Mouse (Mus musculus) cerebellum, adult 18-20 months (tissue): ENCODE results near the gene Col15a1.

Source experiments
- DNase-seq, 2 experiments: peaks; one replicate each; pipeline ENCODE4 v3.0.0; 2021

The Col15a1 gene

GRCm38 (mm10) chr4:47207969-47208420 lies at the start of gene Col15a1:
Gene Col15a1 (plus strand): TSS chr4:47208161.
- no peak for DNase-seq

- no peak for DNase-seq
Measured at GRCm38 (mm10) chr4:47161103-47161755, 46.7 kb upstream of the Col15a1 start.

- no peak for DNase-seq
Measured at GRCm38 (mm10) chr4:47161756-47162587, 46.0 kb upstream of the Col15a1 start.

- DNase-seq: no peak
Measured at GRCm38 (mm10) chr4:47172314-47172713, 35.6 kb upstream of the Col15a1 start.

- no peak for DNase-seq
Measured at GRCm38 (mm10) chr4:47177101-47177500, 30.9 kb upstream of the Col15a1 start.

- no peak for DNase-seq
Measured at GRCm38 (mm10) chr4:47178261-47178961, 29.6 kb upstream of the Col15a1 start.

- DNase-seq: no peak
Measured at GRCm38 (mm10) chr4:47179535-47179934, 28.4 kb upstream of the Col15a1 start.

GRCm38 (mm10) chr4:47184058-47184661 lies 23.8 kb upstream of the Col15a1 start:
- no peak for DNase-seq

GRCm38 (mm10) chr4:47186514-47186913 lies 21.4 kb upstream of the Col15a1 start:
- no peak for DNase-seq

GRCm38 (mm10) chr4:47196173-47196572 lies 11.8 kb upstream of the Col15a1 start:
- no peak for DNase-seq

- DNase-seq: no peak
Measured at GRCm38 (mm10) chr4:47203643-47204042, 4.3 kb upstream of the Col15a1 start.

GRCm38 (mm10) chr4:47205846-47206245 lies 2.1 kb upstream of the Col15a1 start:
- DNase-seq: no peak

GRCm38 (mm10) chr4:47208421-47208991 lies 545 bp downstream of the Col15a1 start:
- DNase-seq: no peak

GRCm38 (mm10) chr4:47209466-47209865 lies 1.5 kb downstream of the Col15a1 start:
- DNase-seq: no peak

- DNase-seq: no peak
Measured at GRCm38 (mm10) chr4:47218828-47219227, 10.9 kb downstream of the Col15a1 start.

- DNase-seq: no peak
Measured at GRCm38 (mm10) chr4:47219393-47219792, 11.4 kb downstream of the Col15a1 start.

GRCm38 (mm10) chr4:47220544-47220943 lies 12.6 kb downstream of the Col15a1 start:
- no peak for DNase-seq

- no peak for DNase-seq
Measured at GRCm38 (mm10) chr4:47222146-47222545, 14.2 kb downstream of the Col15a1 start.

- no peak for DNase-seq
Measured at GRCm38 (mm10) chr4:47225920-47226319, 18.0 kb downstream of the Col15a1 start.

GRCm38 (mm10) chr4:47227101-47227500 lies 19.1 kb downstream of the Col15a1 start:
- no peak for DNase-seq

- peak; percentile 16 to 19 for DNase-seq
Measured at GRCm38 (mm10) chr4:47227756-47228155, 19.8 kb downstream of the Col15a1 start.

GRCm38 (mm10) chr4:47228945-47229344 lies 21.0 kb downstream of the Col15a1 start:
- no peak for DNase-seq

GRCm38 (mm10) chr4:47230498-47230897 lies 22.5 kb downstream of the Col15a1 start:
- DNase-seq: no peak
